In the genomic region with DNA sequence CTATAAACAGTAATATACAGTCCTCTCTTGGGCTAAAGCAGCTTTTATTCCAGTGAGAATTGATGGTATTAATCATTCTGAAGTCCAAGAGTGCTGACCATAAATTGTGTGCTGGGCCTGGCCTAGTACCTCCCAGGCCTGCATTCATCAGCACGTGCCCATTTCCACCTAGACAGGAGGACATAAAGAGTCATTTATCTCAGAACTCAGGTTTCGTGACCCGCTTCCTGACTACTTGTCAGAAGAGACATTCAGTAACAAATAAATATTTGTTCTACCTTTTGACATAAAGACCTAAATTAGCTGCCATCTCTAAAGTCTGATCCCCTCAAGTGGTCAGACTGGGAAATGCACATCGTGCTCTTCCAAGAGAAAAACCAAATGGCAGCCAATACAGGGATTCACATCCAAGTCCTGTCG, we compare ENCODE assay signal across 9 mouse cellular contexts.
A peak's percentile ranks its signal among the peaks of the same experiment; 100 is the strongest.
DNase-seq lines count a peak whose midpoint lies in the region; ATAC-seq and TF ChIP-seq lines count a peak whose summit lies in the region.
"Had no signal": no experiment of that assay in that cellular context is flagged by ENCODE, and none has a peak within 500 bp of the region (broad histone marks: within the 10 kb centered on the region; RNA-seq: fewer than 3 reads in every experiment).

No protein-coding gene starts in this region.

- TF ChIP-seq EP300 in stomach, postnatal 0 days (optimal IDR thresholded peaks at IDR 0.05), result no peak

- H3K27me3 ChIP-seq in kidney, embryonic 15.5 days, result peaks cover 23% of the 10 kb centered on the region
- no peaks in the 10 kb centered on the region for H3K27me3 ChIP-seq in stomach, postnatal 0 days (ENCODE audit: control insufficient read depth, insufficient read depth, low read length)
- H3K27me3 ChIP-seq: liver, embryonic 15.5 days had no signal

- peak; percentile 93 for ATAC-seq in kidney, embryonic 15.5 days (replicated peaks; ENCODE audit: low FRiP score)
- no peak for ATAC-seq in stomach, postnatal 0 days (ENCODE audit: low FRiP score, low TSS enrichment)

- H3K9me3 ChIP-seq in kidney, embryonic 15.5 days (replicated peaks), result no peaks in the 10 kb centered on the region
- H3K9me3 ChIP-seq in stomach, postnatal 0 days (ENCODE audit: control insufficient read depth, low read length), result no peaks in the 10 kb centered on the region
- H3K9me3 ChIP-seq: liver, embryonic 15.5 days had no signal

- TF ChIP-seq CTCF in stomach, postnatal 0 days (IDR thresholded peaks at IDR 0.05; ENCODE audit: low read depth), result peak; percentile 64

- H3K4me2 ChIP-seq in kidney, embryonic 15.5 days, result no peak overlapping the region
- no peak overlapping the region for H3K4me2 ChIP-seq in stomach, postnatal 0 days (replicated peaks; ENCODE audit: low read depth)
- H3K4me2 ChIP-seq: liver, embryonic 15.5 days had no signal

- peak; percentile 16 for DNase-seq in adrenal gland, postnatal 10 days
- no peak for DNase-seq in adrenal gland, postnatal 4 days (ENCODE audit: low spot score in 2 of 2)
- DNase-seq in right cerebral cortex, adult 18-20 months, result peak; percentile 11
- no peak for DNase-seq in right cerebral cortex, postnatal 25 days
- no peak for DNase-seq in stomach, postnatal 0 days (ENCODE audit: low spot score)
- no peak for DNase-seq in ovary, postnatal 10 days (ENCODE audit: low spot score)
- no peak for DNase-seq in spleen, adult 12 weeks (ENCODE audit: low spot score)

- no peak overlapping the region for H3K9ac ChIP-seq in kidney, embryonic 15.5 days
- no peak overlapping the region for H3K9ac ChIP-seq in stomach, postnatal 0 days (ENCODE audit: low read length)
- H3K9ac ChIP-seq: liver, embryonic 15.5 days had no signal

- no peaks in the 10 kb centered on the region for H3K36me3 ChIP-seq in kidney, embryonic 15.5 days
- H3K36me3 ChIP-seq in stomach, postnatal 0 days (ENCODE audit: control insufficient read depth, insufficient read depth, low read length), result no peaks in the 10 kb centered on the region
- H3K36me3 ChIP-seq: liver, embryonic 15.5 days had no signal

- 9% methylated on average over 5 of the region's 5 CpGs for WGBS in kidney, embryonic 15.5 days
- 25% methylated on average over 5 of the region's 5 CpGs for WGBS in stomach, postnatal 0 days

- peaks cover 3% of the 10 kb centered on the region; the same call in 1 of the 2 replicates for H3K4me1 ChIP-seq in kidney, embryonic 15.5 days
- H3K4me1 ChIP-seq in stomach, postnatal 0 days (replicated peaks; ENCODE audit: control insufficient read depth, insufficient read depth), result no peaks in the 10 kb centered on the region
- H3K4me1 ChIP-seq: liver, embryonic 15.5 days had no signal

- no peak overlapping the region for H3K27ac ChIP-seq in kidney, embryonic 15.5 days
- no peak overlapping the region for H3K27ac ChIP-seq in stomach, postnatal 0 days (replicated peaks)
- H3K27ac ChIP-seq: liver, embryonic 15.5 days had no signal

- no peak overlapping the region for H3K4me3 ChIP-seq in kidney, embryonic 15.5 days (replicated peaks)
- no peak overlapping the region for H3K4me3 ChIP-seq in stomach, postnatal 0 days (ENCODE audit: low read depth, low read length)
- H3K4me3 ChIP-seq: liver, embryonic 15.5 days had no signal

Comparison
In these comparisons a context has a peak if more than half of its experiments do, and no peak if none do; other contexts are left out.
1. DNase-seq: peak in adrenal gland, postnatal 10 days (single experiment) and right cerebral cortex, adult 18-20 months (single experiment); none in adrenal gland, postnatal 4 days (0 of 2), right cerebral cortex, postnatal 25 days (single experiment), stomach, postnatal 0 days (single experiment), ovary, postnatal 10 days (single experiment) and spleen, adult 12 weeks (single experiment).